Mouse (Mus musculus) lung, postnatal 14 days (tissue): Measurements from ENCODE around the gene Cpa1.

Experiments
- DNase-seq: peaks from one replicate; pipeline ENCODE4 v3.0.0; 2021

Cpa1 gene

GRCm38 (mm10) chr6:30621986-30622389, 17.0 kb upstream of the Cpa1 start:
- no peak for DNase-seq

GRCm38 (mm10) chr6:30624763-30625162, 14.3 kb upstream of the Cpa1 start:
- DNase-seq: no peak

GRCm38 (mm10) chr6:30628152-30628551, 10.9 kb upstream of the Cpa1 start:
- DNase-seq: no peak

- DNase-seq: no peak
Observed at GRCm38 (mm10) chr6:30629989-30630388, 9.0 kb upstream of the Cpa1 start.

- DNase-seq: no peak
Observed at GRCm38 (mm10) chr6:30635361-30635862, 3.6 kb upstream of the Cpa1 start.

GRCm38 (mm10) chr6:30636186-30636842, 2.7 kb upstream of the Cpa1 start:
- no peak for DNase-seq

GRCm38 (mm10) chr6:30643694-30644460, 4.9 kb downstream of the Cpa1 start:
- peak; percentile 27 for DNase-seq

- DNase-seq: no peak
Observed at GRCm38 (mm10) chr6:30644462-30644861, 5.4 kb downstream of the Cpa1 start.

- no peak for DNase-seq
Observed at GRCm38 (mm10) chr6:30645379-30645778, 6.4 kb downstream of the Cpa1 start.

GRCm38 (mm10) chr6:30649651-30650296, 10.8 kb downstream of the Cpa1 start:
- DNase-seq: no peak

GRCm38 (mm10) chr6:30652425-30653188, 13.6 kb downstream of the Cpa1 start:
- no peak for DNase-seq

- no peak for DNase-seq
Observed at GRCm38 (mm10) chr6:30653518-30653917, 14.5 kb downstream of the Cpa1 start.

GRCm38 (mm10) chr6:30654402-30654859, 15.4 kb downstream of the Cpa1 start:
- DNase-seq: no peak

- no peak for DNase-seq
Observed at GRCm38 (mm10) chr6:30654932-30655331, 15.9 kb downstream of the Cpa1 start.

GRCm38 (mm10) chr6:30657279-30657678, 18.3 kb downstream of the Cpa1 start:
- DNase-seq: no peak

GRCm38 (mm10) chr6:30658619-30659018, 19.6 kb downstream of the Cpa1 start:
- no peak for DNase-seq

GRCm38 (mm10) chr6:30664776-30665175, 25.8 kb downstream of the Cpa1 start:
- DNase-seq: no peak

GRCm38 (mm10) chr6:30665296-30665695, 26.3 kb downstream of the Cpa1 start:
- DNase-seq: no peak

GRCm38 (mm10) chr6:30666043-30666442, 27.0 kb downstream of the Cpa1 start:
- DNase-seq: no peak

- no peak for DNase-seq
Observed at GRCm38 (mm10) chr6:30667585-30667984, 28.6 kb downstream of the Cpa1 start.

GRCm38 (mm10) chr6:30671696-30672095, 32.7 kb downstream of the Cpa1 start:
- DNase-seq: no peak

GRCm38 (mm10) chr6:30673764-30674561, 34.9 kb downstream of the Cpa1 start:
- DNase-seq: peak; percentile 46
